Mouse (Mus musculus) ES-E14 (cell line): ENCODE results near the gene Marc1.

Experiments used
- HCFC1 ChIP-seq: IDR thresholded peaks from 2 replicates; pipeline ENCODE4 v1.6.1; 2012; ENCODE audit warnings: low read length, inconsistent platforms, borderline replicate concordance; ENCODE audit not compliant: insufficient read depth
- MAFK ChIP-seq: IDR thresholded peaks from 2 replicates; pipeline ENCODE4 v1.6.1; 2014; ENCODE audit warnings: mild to moderate bottlenecking, low read depth, low read length, inconsistent platforms; ENCODE audit not compliant: insufficient read depth
- ZNF384 ChIP-seq: IDR thresholded peaks from 2 replicates; pipeline ENCODE4 v1.6.1; 2012; ENCODE audit warnings: low read depth, low read length, inconsistent platforms

DNA sequence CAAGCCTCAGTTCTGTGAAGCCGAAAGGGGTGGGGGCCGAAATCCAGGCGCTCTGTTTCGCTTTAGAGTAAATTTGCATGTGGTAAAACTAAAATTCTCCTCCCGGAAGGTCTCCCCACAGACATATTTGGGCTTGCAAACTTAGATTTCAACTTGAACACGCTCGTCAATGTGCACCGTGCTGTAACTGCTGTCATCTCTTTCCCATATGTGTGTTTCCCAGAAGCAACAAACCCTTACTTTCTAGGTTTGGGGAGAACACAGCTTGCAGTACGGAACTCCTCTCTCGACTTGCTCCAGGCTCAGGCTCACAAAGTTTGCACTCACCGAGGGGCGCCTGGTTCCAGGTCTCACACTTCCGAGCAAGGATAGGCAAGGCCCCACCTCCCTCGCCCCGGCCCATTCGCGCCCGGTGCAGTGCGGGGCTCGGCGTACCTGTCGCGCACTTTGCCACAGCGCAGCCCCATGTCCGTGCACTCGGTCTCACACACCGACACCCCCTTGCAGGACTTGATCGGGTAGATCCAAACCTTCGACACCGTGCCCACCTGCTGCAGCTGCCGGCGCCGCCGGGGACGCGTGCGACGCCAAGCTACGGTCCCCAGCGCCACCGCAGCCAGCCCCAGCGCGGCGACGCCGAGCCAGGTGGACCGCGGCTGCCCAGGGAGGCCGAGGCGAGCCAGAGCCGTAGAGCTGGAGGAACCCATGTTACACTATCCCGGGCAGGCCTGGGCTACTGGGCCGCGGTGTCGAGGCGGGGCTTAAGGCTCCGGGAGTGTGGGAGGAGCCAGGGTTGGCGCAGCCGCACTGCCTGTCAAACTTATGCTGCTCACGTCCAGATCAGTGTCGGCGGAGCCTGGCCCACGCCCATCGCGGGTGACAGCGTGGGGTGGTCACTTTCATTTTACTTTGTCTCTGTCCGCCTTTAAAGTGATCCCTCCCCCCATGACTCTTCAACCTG lies 34.3 kb upstream of the Marc1 start:
- TF ChIP-seq MAFK (no peak), HCFC1 (no peak; the same call in 1 of the 2 replicates), ZNF384 (no peak)
